Mouse (Mus musculus) brain, embryonic 14.5 days (tissue): ENCODE results near the gene Fam71e1.

Experiments
- CTCF ChIP-seq: fragments of 200-500 bp; IDR thresholded peaks from 2 replicates; pipeline ENCODE4 v1.5.1; 2012; ENCODE audit warnings: inconsistent platforms, mild to moderate bottlenecking, moderate library complexity, borderline replicate concordance; ENCODE audit not compliant: insufficient read depth, insufficient read length; ENCODE audit errors: extremely low read depth
- POLR2A ChIP-seq: fragments of 200-500 bp; IDR thresholded peaks from 2 replicates; pipeline ENCODE4 v1.6.1; 2012; ENCODE audit warnings: mild to moderate bottlenecking, inconsistent platforms, borderline replicate concordance; ENCODE audit not compliant: poor library complexity, insufficient read depth, insufficient read length, severe bottlenecking; ENCODE audit errors: extremely low read depth

DNA sequence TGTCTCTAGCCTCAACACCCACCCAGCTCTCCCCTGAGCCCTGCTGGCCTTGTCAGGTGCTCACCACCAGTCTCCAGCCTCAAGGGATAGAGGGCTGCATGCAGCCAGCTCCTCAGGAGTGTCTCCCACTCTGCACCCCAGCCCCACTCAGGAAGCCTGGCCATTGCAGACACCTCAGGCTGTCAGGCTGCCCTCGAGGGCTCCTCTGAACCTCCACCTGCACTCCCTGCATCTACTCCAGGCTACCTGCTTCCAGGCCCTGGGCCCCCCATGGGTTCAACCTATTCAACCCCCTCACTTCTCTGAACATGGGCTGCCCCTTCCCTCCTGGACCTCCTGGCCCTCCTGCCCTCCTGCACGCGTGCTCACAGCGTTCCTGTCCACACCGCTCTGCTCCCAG, 5.0 kb upstream of the Fam71e1 start:
- TF ChIP-seq CTCF, result no peak
- TF ChIP-seq POLR2A, result no peak
